Mouse (Mus musculus) embryonic facial prominence, embryonic 10.5 days (tissue): ENCODE data around the gene Siva1. TPM values are rescaled to one million over a fixed set of nuclear protein-coding genes. Genes with fewer than 3 reads are reported as not detected.

Source experiments
- DNase-seq: peaks from one replicate; pipeline ENCODE4 v3.0.0-alpha.2; 2017; ENCODE audit warnings: low spot score
- H3K27ac ChIP-seq: fragments of 300-500 bp; sonication (generic); replicated peaks from 2 replicates; pipeline ENCODE4 v1.5.1; 2016; ENCODE audit warnings: mild to moderate bottlenecking
- H3K27me3 ChIP-seq: fragments of 300-500 bp; sonication (generic); replicated peaks from 2 replicates; pipeline ENCODE4 v1.6.1; 2016; ENCODE audit warnings: low read depth, mild to moderate bottlenecking; ENCODE audit not compliant: poor library complexity, severe bottlenecking
- H3K36me3 ChIP-seq: fragments of 300-500 bp; sonication (generic); replicated peaks from 2 replicates; pipeline ENCODE4 v1.6.1; 2016; ENCODE audit warnings: mild to moderate bottlenecking, moderate library complexity
- H3K4me1 ChIP-seq: fragments of 300-500 bp; sonication (generic); 2 replicates; pipeline ENCODE4 v1.6.1; 2016
- H3K4me3 ChIP-seq: fragments of 300-500 bp; sonication (generic); 2 replicates; pipeline ENCODE4 v1.5.1; 2016; ENCODE audit warnings: mild to moderate bottlenecking, moderate library complexity
- H3K9me3 ChIP-seq: fragments of 300-500 bp; sonication (generic); 2 replicates; pipeline ENCODE4 v1.6.1; 2016; ENCODE audit warnings: mild to moderate bottlenecking
- WGBS: fragments of 180-500 bp; shearing (Covaris S2); methylation state at CpG from one replicate; pipeline ENCODE4 v1.1.7; 2016; 5-methylcytosine and 5-hydroxymethylcytosine counted together
- polyA plus RNA-seq: library from polyadenylated mRNA; unstranded; fragments of >200 nt; fragmentation: Nextera tagmentation; extraction: Ambion mirVana; gene quantifications from 2 replicates; pipeline ENCODE4 v1.2.1, GENCODE M21; 2016

Gene Siva1
- 332 TPM in 2 replicates for polyA plus RNA-seq

- Histone ChIP-seq H3K36me3 (peaks cover 27% of the 10 kb centered on the region), H3K9me3 (no peaks in the 10 kb centered on the region), H3K4me1 (peaks cover 21% of the 10 kb centered on the region), H3K27me3 (no peaks in the 10 kb centered on the region), H3K4me3 (peak within 1 kb of the TSS; percentile 90), H3K27ac (peak within 1 kb of the TSS; percentile 91)
- peak; percentile 100 for DNase-seq
- 3% methylated on average over 46 of the region's 46 CpGs for WGBS
Measured at GRCm38 (mm10) chr12:112644180-112644854, at the start of gene Siva1. Gene Siva1, plus strand, starts transcription at chr12:112644679.

GRCm38 (mm10) chr12:112594989-112595388 is 49.5 kb upstream of the Siva1 start:
- peaks cover 60% of the 10 kb centered on the region for H3K4me1 ChIP-seq

GRCm38 (mm10) chr12:112595626-112596025 is 48.9 kb upstream of the Siva1 start:
- H3K36me3 ChIP-seq = no peaks in the 10 kb centered on the region
- peaks cover 9% of the 10 kb centered on the region for H3K27me3 ChIP-seq
- H3K4me1 ChIP-seq = peaks cover 61% of the 10 kb centered on the region
- H3K27ac ChIP-seq = no peak overlapping the region
- no peak overlapping the region for H3K4me3 ChIP-seq
- no peak for DNase-seq
- WGBS = 71% methylated on average over 4 of the region's 4 CpGs
- no peaks in the 10 kb centered on the region for H3K9me3 ChIP-seq

More at GRCm38 (mm10) chr12:112594989-112595388, 49.5 kb upstream of the Siva1 start:
- WGBS = 47% methylated on average over 4 of the region's 4 CpGs
- Histone ChIP-seq H3K27ac (peak overlapping the region; percentile 7; the same call in 1 of the 2 replicates), H3K36me3 (no peaks in the 10 kb centered on the region), H3K9me3 (no peaks in the 10 kb centered on the region), H3K4me3 (no peak overlapping the region), H3K27me3 (peaks cover 16% of the 10 kb centered on the region)
- no peak for DNase-seq

GRCm38 (mm10) chr12:112596454-112596853 is 48.0 kb upstream of the Siva1 start:
- Histone ChIP-seq H3K36me3 (no peaks in the 10 kb centered on the region), H3K27me3 (peaks cover under 1% of the 10 kb centered on the region; the same call in 1 of the 2 replicates), H3K9me3 (no peaks in the 10 kb centered on the region), H3K4me3 (no peak overlapping the region), H3K4me1 (peaks cover 61% of the 10 kb centered on the region), H3K27ac (no peak overlapping the region)
- WGBS = 71% methylated on average over 9 of the region's 9 CpGs
- DNase-seq = no peak

GRCm38 (mm10) chr12:112596891-112597500 is 47.5 kb upstream of the Siva1 start:
- peaks cover 61% of the 10 kb centered on the region for H3K4me1 ChIP-seq
- H3K27ac ChIP-seq = no peak overlapping the region
- H3K9me3 ChIP-seq = no peaks in the 10 kb centered on the region
- WGBS = 74% methylated on average over 14 of the region's 14 CpGs
- DNase-seq = no peak
- no peaks in the 10 kb centered on the region for H3K36me3 ChIP-seq
- H3K27me3 ChIP-seq = no peaks in the 10 kb centered on the region
- no peak overlapping the region for H3K4me3 ChIP-seq

GRCm38 (mm10) chr12:112597618-112598017 is 46.9 kb upstream of the Siva1 start:
- H3K4me3 ChIP-seq = no peak overlapping the region
- no peaks in the 10 kb centered on the region for H3K27me3 ChIP-seq
- no peak for DNase-seq
- H3K36me3 ChIP-seq = 0 out of 2 replicates have a peak, but pooled peaks cover 2% of the 10 kb centered on the region
- no peak overlapping the region for H3K27ac ChIP-seq
- H3K9me3 ChIP-seq = no peaks in the 10 kb centered on the region
- H3K4me1 ChIP-seq = peaks cover 61% of the 10 kb centered on the region
- 89% methylated on average over 8 of the region's 8 CpGs for WGBS

- H3K9me3 ChIP-seq = no peaks in the 10 kb centered on the region
- 38% methylated on average over 4 of the region's 4 CpGs for WGBS
- DNase-seq = no peak
- peaks cover 52% of the 10 kb centered on the region for H3K4me1 ChIP-seq
- 0 out of 2 replicates have a peak, but pooled peaks cover 12% of the 10 kb centered on the region for H3K36me3 ChIP-seq
- no peak overlapping the region for H3K4me3 ChIP-seq
- no peak overlapping the region for H3K27ac ChIP-seq
- H3K27me3 ChIP-seq = no peaks in the 10 kb centered on the region
Measured at GRCm38 (mm10) chr12:112599198-112599597, 45.3 kb upstream of the Siva1 start.

- no peak for DNase-seq
- Histone ChIP-seq H3K36me3 (0 out of 2 replicates have a peak, but pooled peaks cover 12% of the 10 kb centered on the region), H3K9me3 (no peaks in the 10 kb centered on the region), H3K27ac (no peak overlapping the region), H3K4me3 (no peak overlapping the region), H3K4me1 (peaks cover 52% of the 10 kb centered on the region), H3K27me3 (no peaks in the 10 kb centered on the region)
- 80% methylated on average over 30 of the region's 30 CpGs for whole genome bisulfite sequencing
Measured at GRCm38 (mm10) chr12:112599942-112600611, 44.4 kb upstream of the Siva1 start.

- Histone ChIP-seq H3K4me1 (peaks cover 28% of the 10 kb centered on the region), H3K9me3 (no peaks in the 10 kb centered on the region), H3K27me3 (no peaks in the 10 kb centered on the region), H3K27ac (no peak overlapping the region), H3K4me3 (no peak overlapping the region), H3K36me3 (peaks cover 16% of the 10 kb centered on the region; the same call in 1 of the 2 replicates)
- DNase-seq = no peak
- WGBS = 81% methylated on average over 5 of the region's 5 CpGs
Measured at GRCm38 (mm10) chr12:112604022-112604421, 40.5 kb upstream of the Siva1 start.

GRCm38 (mm10) chr12:112604709-112605649 is 39.5 kb upstream of the Siva1 start:
- Histone ChIP-seq H3K4me3 (no peak overlapping the region), H3K4me1 (peaks cover 24% of the 10 kb centered on the region), H3K27me3 (no peaks in the 10 kb centered on the region), H3K36me3 (peaks cover 18% of the 10 kb centered on the region; the same call in 1 of the 2 replicates), H3K9me3 (no peaks in the 10 kb centered on the region), H3K27ac (peak overlapping the region; percentile 67)
- 61% methylated on average over 20 of the region's 20 CpGs for WGBS
- DNase-seq = peak; percentile 66

GRCm38 (mm10) chr12:112605766-112606165 is 38.7 kb upstream of the Siva1 start:
- Histone ChIP-seq H3K4me1 (peaks cover 22% of the 10 kb centered on the region), H3K4me3 (no peak overlapping the region), H3K27ac (no peak overlapping the region), H3K36me3 (peaks cover 18% of the 10 kb centered on the region; the same call in 1 of the 2 replicates), H3K9me3 (no peaks in the 10 kb centered on the region), H3K27me3 (no peaks in the 10 kb centered on the region)
- WGBS = 51% methylated on average over 6 of the region's 6 CpGs
- peak; percentile 81 for DNase-seq

- Histone ChIP-seq H3K27ac (no peak overlapping the region), H3K4me1 (peaks cover 22% of the 10 kb centered on the region), H3K9me3 (no peaks in the 10 kb centered on the region), H3K36me3 (peaks cover 18% of the 10 kb centered on the region; the same call in 1 of the 2 replicates), H3K4me3 (no peak overlapping the region), H3K27me3 (no peaks in the 10 kb centered on the region)
- DNase-seq = no peak
- 68% methylated on average over 6 of the region's 6 CpGs for WGBS
Measured at GRCm38 (mm10) chr12:112606998-112607397, 37.5 kb upstream of the Siva1 start.
